ENCODE assay signal across 22 mouse cellular contexts in the genomic region with DNA sequence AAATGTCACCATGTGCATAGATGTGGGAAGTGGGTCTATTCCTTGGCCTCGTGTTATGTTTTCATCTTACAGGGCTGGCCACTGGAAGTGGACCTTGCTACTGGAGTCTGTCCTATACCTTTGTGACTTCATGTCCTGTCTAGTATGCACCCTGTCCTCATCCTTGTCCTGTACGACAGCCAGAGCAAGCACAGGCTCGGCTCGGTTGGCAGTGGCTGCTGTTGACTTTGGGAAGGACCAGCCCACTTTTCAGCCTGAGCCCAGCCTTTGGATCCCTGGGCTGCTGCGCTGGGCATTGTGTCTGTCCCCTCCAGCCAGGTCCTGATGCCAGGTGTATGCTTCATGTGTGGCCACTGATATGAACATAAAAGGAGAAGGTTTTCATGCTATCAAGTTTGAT. TPM values are rescaled to one million over a fixed set of nuclear protein-coding genes. Genes with fewer than 3 reads are reported as not detected.
DNase-seq lines count a peak whose midpoint lies in the region; ATAC-seq lines count a peak whose summit lies in the region.
"Had no signal": no experiment of that assay in that cellular context is flagged by ENCODE, and none has a peak within 500 bp of the region (broad histone marks: within the 10 kb centered on the region; RNA-seq: fewer than 3 reads in every experiment).

No protein-coding gene starts in this region.

- H3K9ac ChIP-seq in heart, embryonic 12.5 days, result no peak overlapping the region
- no peak overlapping the region for H3K9ac ChIP-seq in liver, embryonic 15.5 days
- H3K9ac ChIP-seq in hindbrain, embryonic 16.5 days (ENCODE audit: low read depth, low read length), result no peak overlapping the region
- H3K9ac ChIP-seq: embryonic facial prominence, embryonic 15.5 days; hindbrain, embryonic 12.5 days; midbrain, embryonic 12.5 days; neural tube, embryonic 15.5 days had no signal

- peaks cover 25% of the 10 kb centered on the region for H3K36me3 ChIP-seq in heart, embryonic 12.5 days
- peaks cover 35% of the 10 kb centered on the region for H3K36me3 ChIP-seq in liver, embryonic 15.5 days (replicated peaks)
- no peaks in the 10 kb centered on the region for H3K36me3 ChIP-seq in hindbrain, embryonic 16.5 days (ENCODE audit: control insufficient read depth, insufficient read depth, low read length)
- H3K36me3 ChIP-seq: neural tube, embryonic 15.5 days had no signal

- 67% methylated on average over 5 of the region's 5 CpGs for WGBS in heart, embryonic 12.5 days
- WGBS in liver, embryonic 15.5 days (ENCODE audit: insufficient replicate concordance), result 75% methylated on average over 5 of the region's 5 CpGs
- 74% methylated on average over 5 of the region's 5 CpGs for WGBS in hindbrain, embryonic 16.5 days

- no peak overlapping the region for H3K4me3 ChIP-seq in heart, embryonic 12.5 days
- no peak overlapping the region for H3K4me3 ChIP-seq in liver, embryonic 15.5 days (replicated peaks)
- H3K4me3 ChIP-seq in hindbrain, embryonic 16.5 days (ENCODE audit: low read length), result no peak overlapping the region
- H3K4me3 ChIP-seq: embryonic facial prominence, embryonic 15.5 days; hindbrain, embryonic 12.5 days; limb, embryonic 10.5 days; midbrain, embryonic 12.5 days; neural tube, embryonic 15.5 days had no signal

- intact Hi-C loops in heart, postnatal 36 days (cut with DNase I), result no loop called here

- H3K27me3 ChIP-seq in heart, embryonic 12.5 days (replicated peaks), result no peaks in the 10 kb centered on the region
- H3K27me3 ChIP-seq in liver, embryonic 15.5 days, result no peaks in the 10 kb centered on the region
- H3K27me3 ChIP-seq in hindbrain, embryonic 16.5 days (replicated peaks; ENCODE audit: control insufficient read depth, insufficient read depth, low read length), result no peaks in the 10 kb centered on the region
- H3K27me3 ChIP-seq: embryonic facial prominence, embryonic 15.5 days; hindbrain, embryonic 12.5 days; midbrain, embryonic 12.5 days; neural tube, embryonic 15.5 days had no signal

- ATAC-seq in heart, embryonic 12.5 days (ENCODE audit: insufficient number of reproducible peaks, low FRiP score), result no peak
- ATAC-seq in liver, embryonic 15.5 days (ENCODE audit: insufficient read depth), result peak; percentile 65
- no peak for ATAC-seq in hindbrain, embryonic 16.5 days
- ATAC-seq: forebrain, embryonic 16.5 days; inflammation-experienced regulatory T-cells, adult 6 months had no signal

- H3K4me2 ChIP-seq in heart, embryonic 12.5 days, result no peak overlapping the region
- no peak overlapping the region for H3K4me2 ChIP-seq in liver, embryonic 15.5 days
- no peak overlapping the region for H3K4me2 ChIP-seq in hindbrain, embryonic 16.5 days (ENCODE audit: low read length)
- H3K4me2 ChIP-seq: embryonic facial prominence, embryonic 15.5 days; hindbrain, embryonic 12.5 days; midbrain, embryonic 12.5 days; neural tube, embryonic 15.5 days had no signal

- no peaks in the 10 kb centered on the region for H3K9me3 ChIP-seq in heart, embryonic 12.5 days (replicated peaks)
- no peaks in the 10 kb centered on the region for H3K9me3 ChIP-seq in liver, embryonic 15.5 days (replicated peaks)
- H3K9me3 ChIP-seq in hindbrain, embryonic 16.5 days (ENCODE audit: control insufficient read depth, low read length), result no peaks in the 10 kb centered on the region
- H3K9me3 ChIP-seq: embryonic facial prominence, embryonic 15.5 days; hindbrain, embryonic 12.5 days; limb, embryonic 10.5 days; midbrain, embryonic 12.5 days; neural tube, embryonic 15.5 days had no signal

- H3K4me1 ChIP-seq in heart, embryonic 12.5 days (replicated peaks), result peaks cover 28% of the 10 kb centered on the region
- H3K4me1 ChIP-seq in liver, embryonic 15.5 days (replicated peaks), result peaks cover 21% of the 10 kb centered on the region
- H3K4me1 ChIP-seq in hindbrain, embryonic 16.5 days (ENCODE audit: control insufficient read depth, insufficient read depth, low read depth, low read length), result peaks cover 11% of the 10 kb centered on the region
- H3K4me1 ChIP-seq: limb, embryonic 10.5 days had no signal

- DNase-seq in heart, adult 18-20 months, result peak; percentile 49 to 66
- DNase-seq in adipocyte (ENCODE audit: low spot score), result peak; percentile 37
- peak; percentile 34 to 49 for DNase-seq in heart, postnatal 36 days
- DNase-seq in B cell, adult 2 months, result no peak
- DNase-seq: adrenal gland, postnatal 14 days; cerebellum, adult 2 months; cerebellum, postnatal 36 days; gastrocnemius, postnatal 25 days; kidney, adult 18-20 months; lung, adult 18-20 months; lung, postnatal 14 days had no signal

- H3K27ac ChIP-seq in heart, embryonic 12.5 days (ENCODE audit: poor library complexity, severe bottlenecking), result no peak overlapping the region
- H3K27ac ChIP-seq in liver, embryonic 15.5 days (replicated peaks), result no peak overlapping the region
- H3K27ac ChIP-seq in hindbrain, embryonic 16.5 days (ENCODE audit: low read depth, low read length), result no peak overlapping the region
- H3K27ac ChIP-seq: embryonic facial prominence, embryonic 15.5 days; hindbrain, embryonic 12.5 days; limb, embryonic 10.5 days; midbrain, embryonic 12.5 days; neural tube, embryonic 15.5 days had no signal

RNA-seq across cellular contexts. Expression of gene Hgfac, which starts 30.7 kb away (rescaled TPM):
- total RNA-seq in heart, adult 18-20 months (2021), result under 1 TPM; 0.20 to 0.64 TPM
- 0.42 and 1.5 TPM in 2 replicates for polyA plus RNA-seq in heart, embryonic 12.5 days (2016; fragmentation: Nextera tagmentation; extraction: Ambion mirVana)
- under 1 TPM; 0.49 to 0.72 TPM for total RNA-seq in heart, postnatal 36 days (2021)
- 129 and 201 TPM in 2 replicates for polyA plus RNA-seq in liver, embryonic 15.5 days (2015; fragmentation: Nextera tagmentation; extraction: Ambion mirVana)
- polyA plus RNA-seq in hindbrain, embryonic 16.5 days (2015; fragmentation: Nextera tagmentation; extraction: Ambion mirVana), result 0.35 and 0.45 TPM in 2 replicates

RNA-seq across cellular contexts. Expression of gene Dok7, which starts 45.9 kb away (rescaled TPM):
- total RNA-seq in heart, adult 18-20 months (2021), result 10 to 100 TPM; 33.2 to 35.2 TPM
- 7.0 and 7.6 TPM in 2 replicates for polyA plus RNA-seq in heart, embryonic 12.5 days (2016; fragmentation: Nextera tagmentation; extraction: Ambion mirVana)
- total RNA-seq in heart, postnatal 36 days (2021), result 10 to 100 TPM; 34.4 to 39.4 TPM
- 0.15 and 0.22 TPM in 2 replicates for polyA plus RNA-seq in liver, embryonic 15.5 days (2015; fragmentation: Nextera tagmentation; extraction: Ambion mirVana)
- polyA plus RNA-seq in hindbrain, embryonic 16.5 days (2015; fragmentation: Nextera tagmentation; extraction: Ambion mirVana), result 12.0 and 12.5 TPM in 2 replicates
- total RNA-seq: megakaryocyte, adult 5-6 weeks had no signal

Comparison
In these comparisons a context has a peak if more than half of its experiments do, and no peak if none do; other contexts are left out.
1. DNase-seq: peak in heart, adult 18-20 months (2 of 2), adipocyte (single experiment) and heart, postnatal 36 days (2 of 2); none in B cell, adult 2 months (0 of 2).
2. RNA of gene Hgfac, which starts 30.7 kb away (polyA plus RNA-seq): 129 to 201 TPM in liver, embryonic 15.5 days; 0.42 to 1.5 TPM in heart, embryonic 12.5 days and 0.35 to 0.45 TPM in hindbrain, embryonic 16.5 days; every median in the first group is over 10 times any median in the second.